Mouse (Mus musculus) forebrain, embryonic 16.5 days (tissue): ENCODE data around the gene Grpr. TPM values are rescaled to one million over a fixed set of nuclear protein-coding genes. Genes with fewer than 3 reads are reported as not detected.

Experiments used
- ATAC-seq: fragments of 200-750 bp; cut with Nextera tagmentation; 2 replicates; pipeline ENCODE4 v1.8.0; 2017; ENCODE audit warnings: mild to moderate bottlenecking, moderate library complexity
- H3K27ac ChIP-seq: fragments of 300-500 bp; sonication (generic); 2 replicates; pipeline ENCODE4 v1.5.1; 2014; ENCODE audit warnings: low read length, control low read depth
- H3K27me3 ChIP-seq: fragments of 300-500 bp; sonication (generic); replicated peaks from 2 replicates; pipeline ENCODE4 v1.6.1; 2014; ENCODE audit warnings: low read length; ENCODE audit not compliant: control insufficient read depth, insufficient read depth
- H3K36me3 ChIP-seq: fragments of 300-500 bp; sonication (generic); 2 replicates; pipeline ENCODE4 v1.6.1; 2014; ENCODE audit not compliant: control insufficient read depth, insufficient read depth
- H3K4me1 ChIP-seq: fragments of 300-500 bp; sonication (generic); replicated peaks from 2 replicates; pipeline ENCODE4 v1.6.1; 2014; ENCODE audit warnings: low read length; ENCODE audit not compliant: control insufficient read depth, insufficient read depth
- H3K4me2 ChIP-seq: fragments of 300-500 bp; sonication (generic); 2 replicates; pipeline ENCODE4 v1.6.1; 2014; ENCODE audit warnings: mild to moderate bottlenecking, low read length, control low read depth
- H3K4me3 ChIP-seq: fragments of 300-500 bp; sonication (generic); replicated peaks from 2 replicates; pipeline ENCODE4 v1.5.1; 2014; ENCODE audit warnings: mild to moderate bottlenecking, low read length, control low read depth
- H3K9ac ChIP-seq: fragments of 300-500 bp; sonication (generic); replicated peaks from 2 replicates; pipeline ENCODE4 v1.6.1; 2014; ENCODE audit warnings: low read depth, low read length, control low read depth
- H3K9me3 ChIP-seq: fragments of 300-500 bp; sonication (generic); 2 replicates; pipeline ENCODE4 v1.6.1; 2016; ENCODE audit warnings: low read length; ENCODE audit not compliant: control insufficient read depth
- WGBS: fragments of 180-500 bp; shearing (Covaris S2); extraction: QIAGEN DNeasy Blood & Tissue Kit; methylation state at CpG from one replicate; pipeline ENCODE4 v1.1.7; 2014; 5-methylcytosine and 5-hydroxymethylcytosine counted together
- polyA plus RNA-seq: library from polyadenylated mRNA; unstranded; fragments of >200 nt; fragmentation: Nextera tagmentation; extraction: Ambion mirVana; gene quantifications from 2 replicates; pipeline ENCODE4 v1.2.1, GENCODE M21; 2015

Grpr gene
- polyA plus RNA-seq, result 0.42 and 0.50 TPM in 2 replicates

DNA sequence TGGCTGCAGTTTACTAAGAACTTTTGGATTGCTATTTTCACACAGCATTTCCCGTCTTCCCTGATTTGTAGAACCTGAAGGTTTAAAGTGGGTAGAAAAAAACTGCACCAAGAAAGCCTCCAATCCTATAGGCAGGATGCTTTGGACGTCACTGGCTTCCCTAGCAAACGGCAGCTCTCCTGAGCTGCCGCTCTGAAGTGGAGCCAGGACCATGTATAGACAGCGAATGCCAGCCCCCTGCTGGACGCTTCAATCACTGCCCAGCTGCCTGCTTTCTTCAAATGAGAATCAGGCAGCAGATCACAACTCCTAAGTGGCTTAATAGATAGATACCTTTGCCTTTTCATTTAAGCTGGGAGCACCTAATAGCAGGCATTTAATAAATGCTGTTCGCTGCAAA is at the start of gene Grpr:
Gene Grpr, minus strand, starts transcription at position 12 of the 400 bp plus-strand sequence.
- Histone ChIP-seq H3K9ac (no peak within 1 kb of the TSS), H3K4me2 (no peak within 1 kb of the TSS), H3K4me1 (no peaks in the 10 kb centered on the region), H3K9me3 (no peaks in the 10 kb centered on the region), H3K27ac (no peak within 1 kb of the TSS), H3K36me3 (no peaks in the 10 kb centered on the region), H3K27me3 (no peaks in the 10 kb centered on the region), H3K4me3 (no peak within 1 kb of the TSS)
- 20% methylated on average over 7 of the region's 7 CpGs for WGBS
- ATAC-seq, result peak; percentile 96

GRCm38 (mm10) chrX:163560521-163560920 is 11.0 kb upstream of the Grpr start:
- H3K27me3 ChIP-seq, result no peaks in the 10 kb centered on the region
- H3K4me1 ChIP-seq, result no peaks in the 10 kb centered on the region
- no peak overlapping the region for H3K4me2 ChIP-seq
- no peak overlapping the region for H3K4me3 ChIP-seq
- H3K27ac ChIP-seq, result no peak overlapping the region
- H3K36me3 ChIP-seq, result no peaks in the 10 kb centered on the region
- H3K9ac ChIP-seq, result no peak overlapping the region
- H3K9me3 ChIP-seq, result no peaks in the 10 kb centered on the region
- 77% methylated on average over 3 of the region's 3 CpGs for WGBS
- ATAC-seq, result no peak

GRCm38 (mm10) chrX:163547042-163547441 is 2.4 kb downstream of the Grpr start:
- no peak overlapping the region for H3K4me2 ChIP-seq
- WGBS, result 64% methylated on average over 5 of the region's 5 CpGs
- H3K4me1 ChIP-seq, result no peaks in the 10 kb centered on the region
- peak; percentile 68; the same call in 1 of the 2 replicates for ATAC-seq
- H3K36me3 ChIP-seq, result no peaks in the 10 kb centered on the region
- H3K4me3 ChIP-seq, result no peak overlapping the region
- no peak overlapping the region for H3K9ac ChIP-seq
- no peak overlapping the region for H3K27ac ChIP-seq
- no peaks in the 10 kb centered on the region for H3K27me3 ChIP-seq
- H3K9me3 ChIP-seq, result no peaks in the 10 kb centered on the region

- Histone ChIP-seq H3K4me3 (no peak overlapping the region), H3K27ac (no peak overlapping the region), H3K4me1 (no peaks in the 10 kb centered on the region), H3K9ac (no peak overlapping the region), H3K9me3 (no peaks in the 10 kb centered on the region), H3K4me2 (no peak overlapping the region), H3K27me3 (0 out of 2 replicates have a peak, but pooled peaks cover 2% of the 10 kb centered on the region), H3K36me3 (no peaks in the 10 kb centered on the region)
- WGBS, result 74% methylated on average over 2 of the region's 2 CpGs
- ATAC-seq, result no peak
Measured at GRCm38 (mm10) chrX:163532836-163533235, 16.6 kb downstream of the Grpr start.

GRCm38 (mm10) chrX:163518963-163519541 is 30.4 kb downstream of the Grpr start:
- Histone ChIP-seq H3K4me1 (no peaks in the 10 kb centered on the region), H3K36me3 (no peaks in the 10 kb centered on the region), H3K4me2 (no peak overlapping the region), H3K9me3 (no peaks in the 10 kb centered on the region), H3K4me3 (no peak overlapping the region), H3K9ac (no peak overlapping the region), H3K27ac (no peak overlapping the region), H3K27me3 (no peaks in the 10 kb centered on the region)
- no peak for ATAC-seq
- 82% methylated on average over 4 of the region's 4 CpGs for WGBS

- WGBS, result 48% methylated on average over 2 of the region's 2 CpGs
- no peak overlapping the region for H3K4me3 ChIP-seq
- no peak overlapping the region for H3K27ac ChIP-seq
- no peak overlapping the region for H3K9ac ChIP-seq
- ATAC-seq, result no peak
- H3K27me3 ChIP-seq, result no peaks in the 10 kb centered on the region
- no peaks in the 10 kb centered on the region for H3K36me3 ChIP-seq
- no peaks in the 10 kb centered on the region for H3K9me3 ChIP-seq
- H3K4me1 ChIP-seq, result no peaks in the 10 kb centered on the region
- H3K4me2 ChIP-seq, result no peak overlapping the region
Measured at GRCm38 (mm10) chrX:163511766-163512165, 37.7 kb downstream of the Grpr start.

- no peak for ATAC-seq
- H3K4me1 ChIP-seq, result no peaks in the 10 kb centered on the region
- WGBS, result 76% methylated on average over 3 of the region's 3 CpGs
- no peaks in the 10 kb centered on the region for H3K9me3 ChIP-seq
- no peak overlapping the region for H3K4me3 ChIP-seq
- no peak overlapping the region for H3K4me2 ChIP-seq
- H3K27me3 ChIP-seq, result no peaks in the 10 kb centered on the region
- no peaks in the 10 kb centered on the region for H3K36me3 ChIP-seq
- H3K9ac ChIP-seq, result no peak overlapping the region
- no peak overlapping the region for H3K27ac ChIP-seq
Measured at GRCm38 (mm10) chrX:163502088-163502487, 47.4 kb downstream of the Grpr start.

Other genes starting within 250 kb of the Grpr start
- 2.9 and 4.6 TPM in 2 replicates for gene Rnf138rt1, start 211.7 kb upstream of the Grpr start, polyA plus RNA-seq